Mouse (Mus musculus): ENCODE data around the gene Trim24.

DNA sequence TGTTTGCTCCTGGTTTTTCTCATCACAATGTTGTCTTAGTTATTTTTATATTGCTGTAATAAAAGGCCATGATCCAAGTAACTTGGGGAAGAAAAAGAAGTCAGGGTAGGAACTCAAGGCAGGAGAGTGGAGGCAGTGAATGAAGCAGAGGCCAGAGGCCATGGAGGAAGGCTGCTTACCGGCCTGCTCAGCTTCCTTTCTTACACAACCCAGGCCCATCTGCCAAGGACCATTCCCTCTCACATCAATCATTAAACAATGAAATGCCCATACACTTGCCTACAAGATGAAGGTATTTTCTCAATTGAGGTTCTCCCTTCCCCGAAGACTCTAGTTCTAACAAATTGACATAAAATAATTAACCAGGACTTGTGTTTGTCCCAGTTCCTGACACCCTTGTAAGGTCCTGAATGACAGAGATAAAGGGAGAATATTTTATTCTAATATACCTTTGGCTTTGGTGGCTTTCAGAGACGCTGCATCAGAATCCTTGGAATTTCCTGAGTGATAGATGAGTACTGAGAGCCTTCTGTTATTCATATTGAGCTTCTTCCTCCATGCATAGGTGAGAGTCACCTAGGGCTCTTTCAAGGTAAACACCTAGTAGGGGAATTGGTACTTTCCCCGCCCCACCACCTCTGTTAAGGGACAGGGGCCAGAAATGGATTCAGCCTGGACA is 13.3 kb upstream of the Trim24 start:
- TF ChIP-seq CTCF (IDR thresholded peaks at IDR 0.05; ENCODE audit: low read depth, low read length) (no peak), POLR2A (IDR thresholded peaks at IDR 0.05; ENCODE audit: borderline replicate concordance, low read depth, low read length) (no peak)

Measured in bone marrow macrophage, adult 2 months (primary cell).